Mouse (Mus musculus): ENCODE results near the gene Vmn1r121. TPM values are rescaled to one million over a fixed set of nuclear protein-coding genes. Genes with fewer than 3 reads are reported as not detected.

The Vmn1r121 gene
- polyA plus RNA-seq (2021; fragmentation: Nextera tagmentation), result not detected in 2 replicates
- long read RNA-seq, experiment 1, result 0 reads
- long read RNA-seq, experiment 2, result 0 reads

GRCm38 (mm10) chr7:21098413-21098812 lies at the start of gene Vmn1r121:
Gene Vmn1r121 (minus strand): TSS chr7:21098513.

DNA sequence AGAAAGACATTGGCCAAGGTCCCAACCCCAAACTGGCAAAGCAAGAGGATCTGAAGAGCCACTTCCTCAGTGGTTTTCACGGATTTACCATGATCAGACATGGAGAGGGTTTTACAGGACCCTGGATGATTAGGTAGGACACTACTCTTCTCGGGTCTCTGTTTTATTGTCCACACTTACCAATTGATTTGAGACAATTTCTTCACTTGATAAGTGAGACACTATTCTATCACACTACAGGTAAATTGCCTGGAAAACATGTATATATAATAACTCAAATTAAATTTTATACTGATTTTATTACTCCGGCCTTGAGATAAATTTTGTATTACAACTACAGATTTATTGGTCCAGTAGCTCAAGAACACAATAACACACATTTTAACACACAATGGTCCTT lies 35.7 kb upstream of the Vmn1r121 start, which contains the start of gene Vmn1r122:
Gene Vmn1r122 (minus strand): TSS at position 101 of the 400 bp plus-strand sequence.

GRCm38 (mm10) chr7:21053684-21054083 lies 44.6 kb downstream of the Vmn1r121 start, which contains the start of gene Vmn1r120:
Gene Vmn1r120 (minus strand): TSS chr7:21053784.

Other genes with a start within 250 kb of the Vmn1r121 start
- gene Vmn1r116, start 226.3 kb downstream of the Vmn1r121 start, polyA plus RNA-seq (2021; fragmentation: Nextera tagmentation), result not detected in 2 replicates
- gene Vmn1r117, start 214.4 kb downstream of the Vmn1r121 start, polyA plus RNA-seq (2021; fragmentation: Nextera tagmentation), result not detected in 2 replicates
- not detected in 2 replicates for gene Vmn1r118, start 186.2 kb downstream of the Vmn1r121 start, polyA plus RNA-seq (2021; fragmentation: Nextera tagmentation)
- not detected in 2 replicates for gene Vmn1r119, start 86.1 kb downstream of the Vmn1r121 start, polyA plus RNA-seq (2021; fragmentation: Nextera tagmentation)
- not detected in 2 replicates for gene Vmn1r120, start 44.7 kb downstream of the Vmn1r121 start, polyA plus RNA-seq (2021; fragmentation: Nextera tagmentation)
- gene Vmn1r122, start 35.6 kb upstream of the Vmn1r121 start, polyA plus RNA-seq (2021; fragmentation: Nextera tagmentation), result not detected in 2 replicates
- not detected in 2 replicates for gene Vmn1r123, start 63.7 kb upstream of the Vmn1r121 start, polyA plus RNA-seq (2021; fragmentation: Nextera tagmentation)
- not detected in 2 replicates for gene Gm5157, start 91.9 kb upstream of the Vmn1r121 start, polyA plus RNA-seq (2021; fragmentation: Nextera tagmentation)
- not detected in 2 replicates for gene Vmn1r124, start 162.1 kb upstream of the Vmn1r121 start, polyA plus RNA-seq (2021; fragmentation: Nextera tagmentation)
- not detected in 2 replicates for gene Vmn1r125, start 173.7 kb upstream of the Vmn1r121 start, polyA plus RNA-seq (2021; fragmentation: Nextera tagmentation)
- gene Vmn1r126, start 203.0 kb upstream of the Vmn1r121 start, polyA plus RNA-seq (2021; fragmentation: Nextera tagmentation), result not detected in 2 replicates
- not detected in 2 replicates for gene Vmn1r127, start 221.3 kb upstream of the Vmn1r121 start, polyA plus RNA-seq (2021; fragmentation: Nextera tagmentation)